Mouse (Mus musculus): ENCODE results near the gene St6galnac4. TPM values are rescaled to one million over a fixed set of nuclear protein-coding genes. Genes with fewer than 3 reads are reported as not detected.
A peak's percentile ranks its signal among the peaks of the same experiment; 100 is the strongest.

The St6galnac4 gene
- polyA plus RNA-seq, 1 experiment from 2014 or later: 35.1 TPM

GRCm38 (mm10) chr2:32604631-32605030 lies 17.7 kb downstream of the St6galnac4 start:
- Histone ChIP-seq H3K4me2 (ENCODE audit: low read depth, low read length) (no peak overlapping the region), H3K27ac (ENCODE audit: low read depth, low read length) (no peak overlapping the region), H3K4me3 (ENCODE audit: low read depth, low read length) (no peak overlapping the region), H3K36me3 (ENCODE audit: control insufficient read depth, insufficient read depth, low read length) (no peaks in the 10 kb centered on the region), H3K4me1 (ENCODE audit: control insufficient read depth, insufficient read depth, low read length) (peaks cover 10% of the 10 kb centered on the region), H3K9ac (replicated peaks; ENCODE audit: low read depth, low read length) (no peak overlapping the region), H3K9me3 (ENCODE audit: control insufficient read depth, low read length) (no peaks in the 10 kb centered on the region), H3K27me3 (ENCODE audit: control insufficient read depth, insufficient read depth, low read length) (no peaks in the 10 kb centered on the region)
- 52% methylated on average over 10 of the region's 10 CpGs for WGBS
- ATAC-seq (ENCODE audit: low read depth): no peak

GRCm38 (mm10) chr2:32606161-32607142 lies 19.6 kb downstream of the St6galnac4 start:
- H3K9me3 ChIP-seq (ENCODE audit: control insufficient read depth, low read length): no peaks in the 10 kb centered on the region
- WGBS: 11% methylated on average over 54 of the region's 55 CpGs
- H3K4me2 ChIP-seq (ENCODE audit: low read depth, low read length): peak overlapping the region; percentile 85
- H3K4me3 ChIP-seq (ENCODE audit: low read depth, low read length): peak overlapping the region; percentile 65
- ATAC-seq (ENCODE audit: low read depth): peak; percentile 80
- peak overlapping the region; percentile 71 for H3K9ac ChIP-seq (replicated peaks; ENCODE audit: low read depth, low read length)
- no peaks in the 10 kb centered on the region for H3K27me3 ChIP-seq (ENCODE audit: control insufficient read depth, insufficient read depth, low read length)
- no peak overlapping the region for H3K27ac ChIP-seq (ENCODE audit: low read depth, low read length)
- peaks cover 10% of the 10 kb centered on the region for H3K4me1 ChIP-seq (ENCODE audit: control insufficient read depth, insufficient read depth, low read length)
- no peaks in the 10 kb centered on the region for H3K36me3 ChIP-seq (ENCODE audit: control insufficient read depth, insufficient read depth, low read length)

GRCm38 (mm10) chr2:32607262-32607947 lies 20.5 kb downstream of the St6galnac4 start:
- no peaks in the 10 kb centered on the region for H3K36me3 ChIP-seq (ENCODE audit: control insufficient read depth, insufficient read depth, low read length)
- peak overlapping the region; percentile 65 for H3K4me3 ChIP-seq (ENCODE audit: low read depth, low read length)
- H3K27ac ChIP-seq (ENCODE audit: low read depth, low read length): no peak overlapping the region
- peak; percentile 36 for ATAC-seq (ENCODE audit: low read depth)
- H3K4me2 ChIP-seq (ENCODE audit: low read depth, low read length): peak overlapping the region; percentile 85
- no peaks in the 10 kb centered on the region for H3K27me3 ChIP-seq (ENCODE audit: control insufficient read depth, insufficient read depth, low read length)
- peaks cover 10% of the 10 kb centered on the region for H3K4me1 ChIP-seq (ENCODE audit: control insufficient read depth, insufficient read depth, low read length)
- 7% methylated on average over 32 of the region's 34 CpGs for WGBS
- H3K9me3 ChIP-seq (ENCODE audit: control insufficient read depth, low read length): no peaks in the 10 kb centered on the region
- peak overlapping the region; percentile 71 for H3K9ac ChIP-seq (replicated peaks; ENCODE audit: low read depth, low read length)

GRCm38 (mm10) chr2:32608141-32608777 lies 21.4 kb downstream of the St6galnac4 start:
- ATAC-seq (ENCODE audit: low read depth): peak; percentile 32; the same call in 1 of the 2 replicates
- Histone ChIP-seq H3K27me3 (ENCODE audit: control insufficient read depth, insufficient read depth, low read length) (no peaks in the 10 kb centered on the region), H3K36me3 (ENCODE audit: control insufficient read depth, insufficient read depth, low read length) (no peaks in the 10 kb centered on the region), H3K9ac (replicated peaks; ENCODE audit: low read depth, low read length) (0 out of 2 replicates have a peak overlapping the region, but pooled peaks have one; percentile 8), H3K4me1 (ENCODE audit: control insufficient read depth, insufficient read depth, low read length) (peaks cover 10% of the 10 kb centered on the region), H3K4me2 (ENCODE audit: low read depth, low read length) (peak overlapping the region; percentile 85), H3K4me3 (ENCODE audit: low read depth, low read length) (peak overlapping the region; percentile 14; the same call in 1 of the 2 replicates), H3K9me3 (ENCODE audit: control insufficient read depth, low read length) (no peaks in the 10 kb centered on the region), H3K27ac (ENCODE audit: low read depth, low read length) (no peak overlapping the region)
- 7% methylated on average over 25 of the region's 25 CpGs for WGBS

- H3K27me3 ChIP-seq (ENCODE audit: control insufficient read depth, insufficient read depth, low read length): no peaks in the 10 kb centered on the region
- no peaks in the 10 kb centered on the region for H3K9me3 ChIP-seq (ENCODE audit: control insufficient read depth, low read length)
- WGBS: 36% methylated on average over 18 of the region's 18 CpGs
- no peak overlapping the region for H3K27ac ChIP-seq (ENCODE audit: low read depth, low read length)
- no peak for ATAC-seq (ENCODE audit: low read depth)
- peak overlapping the region; percentile 85 for H3K4me2 ChIP-seq (ENCODE audit: low read depth, low read length)
- H3K9ac ChIP-seq (replicated peaks; ENCODE audit: low read depth, low read length): 0 out of 2 replicates have a peak overlapping the region, but pooled peaks have one; percentile 8
- H3K36me3 ChIP-seq (ENCODE audit: control insufficient read depth, insufficient read depth, low read length): no peaks in the 10 kb centered on the region
- H3K4me3 ChIP-seq (ENCODE audit: low read depth, low read length): no peak overlapping the region; the same call in 1 of the 2 replicates
- peaks cover 10% of the 10 kb centered on the region for H3K4me1 ChIP-seq (ENCODE audit: control insufficient read depth, insufficient read depth, low read length)
These were observed 22.0 kb downstream of the St6galnac4 start for GRCm38 (mm10) chr2:32608778-32609435.

- Histone ChIP-seq H3K4me1 (ENCODE audit: control insufficient read depth, insufficient read depth, low read length) (peaks cover 10% of the 10 kb centered on the region), H3K27ac (ENCODE audit: low read depth, low read length) (no peak overlapping the region), H3K9ac (replicated peaks; ENCODE audit: low read depth, low read length) (no peak overlapping the region), H3K27me3 (ENCODE audit: control insufficient read depth, insufficient read depth, low read length) (no peaks in the 10 kb centered on the region), H3K4me2 (ENCODE audit: low read depth, low read length) (peak overlapping the region; percentile 29; the same call in 1 of the 2 replicates), H3K4me3 (ENCODE audit: low read depth, low read length) (0 out of 2 replicates have a peak overlapping the region, but pooled peaks have one; percentile 6), H3K9me3 (ENCODE audit: control insufficient read depth, low read length) (no peaks in the 10 kb centered on the region), H3K36me3 (ENCODE audit: control insufficient read depth, insufficient read depth, low read length) (no peaks in the 10 kb centered on the region)
- no peak for ATAC-seq (ENCODE audit: low read depth)
- WGBS: 18% methylated on average over 23 of the region's 23 CpGs
These were observed 23.8 kb downstream of the St6galnac4 start for GRCm38 (mm10) chr2:32610610-32611229.

GRCm38 (mm10) chr2:32612274-32612673 lies 25.4 kb downstream of the St6galnac4 start:
- WGBS: 59% methylated on average over 26 of the region's 26 CpGs
- no peak overlapping the region for H3K9ac ChIP-seq (replicated peaks; ENCODE audit: low read depth, low read length)
- ATAC-seq (ENCODE audit: low read depth): no peak

GRCm38 (mm10) chr2:32617109-32617508 lies 30.2 kb downstream of the St6galnac4 start:
- peaks cover 13% of the 10 kb centered on the region for H3K4me1 ChIP-seq (ENCODE audit: control insufficient read depth, insufficient read depth, low read length)

More at GRCm38 (mm10) chr2:32612274-32612673, 25.4 kb downstream of the St6galnac4 start:
- Histone ChIP-seq H3K36me3 (ENCODE audit: control insufficient read depth, insufficient read depth, low read length) (no peaks in the 10 kb centered on the region), H3K4me3 (ENCODE audit: low read depth, low read length) (no peak overlapping the region), H3K4me1 (ENCODE audit: control insufficient read depth, insufficient read depth, low read length) (peaks cover 10% of the 10 kb centered on the region), H3K27ac (ENCODE audit: low read depth, low read length) (no peak overlapping the region), H3K27me3 (ENCODE audit: control insufficient read depth, insufficient read depth, low read length) (no peaks in the 10 kb centered on the region), H3K4me2 (ENCODE audit: low read depth, low read length) (no peak overlapping the region), H3K9me3 (ENCODE audit: control insufficient read depth, low read length) (no peaks in the 10 kb centered on the region)

More at GRCm38 (mm10) chr2:32617109-32617508, 30.2 kb downstream of the St6galnac4 start:
- Histone ChIP-seq H3K36me3 (ENCODE audit: control insufficient read depth, insufficient read depth, low read length) (no peaks in the 10 kb centered on the region), H3K9me3 (ENCODE audit: control insufficient read depth, low read length) (no peaks in the 10 kb centered on the region), H3K9ac (replicated peaks; ENCODE audit: low read depth, low read length) (no peak overlapping the region), H3K27ac (ENCODE audit: low read depth, low read length) (no peak overlapping the region), H3K27me3 (ENCODE audit: control insufficient read depth, insufficient read depth, low read length) (no peaks in the 10 kb centered on the region), H3K4me2 (ENCODE audit: low read depth, low read length) (no peak overlapping the region), H3K4me3 (ENCODE audit: low read depth, low read length) (no peak overlapping the region)
- no peak for ATAC-seq (ENCODE audit: low read depth)
- WGBS: 94% methylated on average over 1 of the region's 1 CpGs
